17 mouse cellular contexts compared by ENCODE assay signal in genomic region chr12:87289100-87289499, GRCm38 (mm10). TPM values are rescaled to one million over a fixed set of nuclear protein-coding genes. Genes with fewer than 3 reads are reported as not detected.
"Had no signal": no experiment of that assay in that cellular context is flagged by ENCODE, and none has a peak within 500 bp of the region (broad histone marks: within the 10 kb centered on the region; RNA-seq: fewer than 3 reads in every experiment).

No protein-coding gene starts in this region.

- H3K4me1 ChIP-seq: neural tube, embryonic 12.5 days; neural tube, embryonic 13.5 days; neural tube, embryonic 15.5 days; stomach, embryonic 15.5 days had no signal

- DNase-seq: retina, postnatal 1 day; right cerebral cortex, adult 18-20 months; right cerebral cortex, postnatal 25 days; right cerebral cortex, postnatal 4 days; spleen, adult 18-20 months; thymus, adult 18-20 months; thymus, adult 2 months; thymus, postnatal 14 days; thymus, postnatal 25 days; thymus, postnatal 36 days; thymus, postnatal 4 days had no signal

- H3K27ac ChIP-seq: neural tube, embryonic 12.5 days; neural tube, embryonic 13.5 days; neural tube, embryonic 15.5 days; stomach, embryonic 15.5 days; stomach, postnatal 0 days had no signal

- H3K4me3 ChIP-seq: neural tube, embryonic 12.5 days; neural tube, embryonic 13.5 days; neural tube, embryonic 15.5 days; stomach, embryonic 15.5 days had no signal

- H3K27me3 ChIP-seq: neural tube, embryonic 12.5 days; neural tube, embryonic 13.5 days; neural tube, embryonic 15.5 days; stomach, embryonic 15.5 days had no signal

- H3K36me3 ChIP-seq: neural tube, embryonic 12.5 days; neural tube, embryonic 13.5 days; neural tube, embryonic 15.5 days; stomach, embryonic 15.5 days had no signal

- H3K9me3 ChIP-seq: neural tube, embryonic 13.5 days; neural tube, embryonic 15.5 days; stomach, embryonic 15.5 days had no signal

- H3K9ac ChIP-seq: neural tube, embryonic 12.5 days; neural tube, embryonic 13.5 days; neural tube, embryonic 15.5 days; stomach, embryonic 15.5 days had no signal

RNA-seq across cellular contexts. Expression of gene Ism2, which starts 10.4 kb away (rescaled TPM):
- total RNA-seq: neutrophil, adult 5-6 weeks had no signal
